Mouse (Mus musculus): ENCODE measurements around the gene Zmynd12. TPM values are rescaled to one million over a fixed set of nuclear protein-coding genes. Genes with fewer than 3 reads are reported as not detected.

Zmynd12 gene
- total RNA-seq (2021), result 1 to 10 TPM; 3.1 to 4.0 TPM
- long read RNA-seq, experiment 1, partial matches to known transcripts, result 0 of 7 reads
- long read RNA-seq, experiment 1, other reads (novel, unspliced or antisense), result 4 of 7 reads
- long read RNA-seq, experiment 2, partial matches to known transcripts, result 0 of 2 reads
- long read RNA-seq, experiment 2, other reads (novel, unspliced or antisense), result 1 of 2 reads

- DNase-seq, result peak; percentile 95 to 98
Observed at GRCm38 (mm10) chr4:119422294-119422964, at the start of gene Zmynd12, which contains the start of gene Ppcs. Zmynd12 (plus strand) TSS chr4:119422814. Ppcs (minus strand) TSS chr4:119422420.

GRCm38 (mm10) chr4:119381471-119382190 is 41.0 kb upstream of the Zmynd12 start:
- no peak for DNase-seq

GRCm38 (mm10) chr4:119389184-119389583 is 33.4 kb upstream of the Zmynd12 start:
- DNase-seq, result no peak

- peak; percentile 20 to 40 for DNase-seq
Observed at GRCm38 (mm10) chr4:119390369-119390768, 32.2 kb upstream of the Zmynd12 start.

- DNase-seq, result no peak
Observed at GRCm38 (mm10) chr4:119398751-119399150, 23.9 kb upstream of the Zmynd12 start.

GRCm38 (mm10) chr4:119400896-119401295 is 21.7 kb upstream of the Zmynd12 start:
- DNase-seq, result no peak

GRCm38 (mm10) chr4:119403431-119403830 is 19.2 kb upstream of the Zmynd12 start:
- DNase-seq, result no peak

- DNase-seq, result no peak
Observed at GRCm38 (mm10) chr4:119411877-119412650, 10.6 kb upstream of the Zmynd12 start.

GRCm38 (mm10) chr4:119412791-119413190 is 9.8 kb upstream of the Zmynd12 start:
- no peak for DNase-seq

- peak; percentile 97 to 98 for DNase-seq
Observed at GRCm38 (mm10) chr4:119415072-119415753, 7.4 kb upstream of the Zmynd12 start, which contains the start of gene Ccdc30. Ccdc30 (minus strand) TSS chr4:119415521.

- DNase-seq, result peak; percentile 49 to 55
Observed at GRCm38 (mm10) chr4:119417270-119417669, 5.3 kb upstream of the Zmynd12 start.

GRCm38 (mm10) chr4:119417894-119418293 is 4.7 kb upstream of the Zmynd12 start:
- no peak for DNase-seq

- DNase-seq, result peak; percentile 31 to 49
Observed at GRCm38 (mm10) chr4:119421191-119421590, 1.4 kb upstream of the Zmynd12 start.

- DNase-seq, result no peak
Observed at GRCm38 (mm10) chr4:119421921-119422293, 707 bp upstream of the Zmynd12 start.

GRCm38 (mm10) chr4:119425077-119425476 is 2.5 kb downstream of the Zmynd12 start:
- DNase-seq, result no peak

GRCm38 (mm10) chr4:119425601-119426000 is 3.0 kb downstream of the Zmynd12 start:
- DNase-seq, result no peak

- peak; percentile 43 to 76 for DNase-seq
Observed at GRCm38 (mm10) chr4:119427680-119428079, 5.1 kb downstream of the Zmynd12 start.

- DNase-seq, result peak; percentile 67 to 68
Observed at GRCm38 (mm10) chr4:119430678-119431077, 8.1 kb downstream of the Zmynd12 start.

- no peak for DNase-seq
Observed at GRCm38 (mm10) chr4:119437936-119438335, 15.3 kb downstream of the Zmynd12 start.

GRCm38 (mm10) chr4:119441836-119442235 is 19.2 kb downstream of the Zmynd12 start:
- DNase-seq, result no peak

GRCm38 (mm10) chr4:119442539-119442938 is 19.9 kb downstream of the Zmynd12 start:
- peak; percentile 52 to 64 for DNase-seq

GRCm38 (mm10) chr4:119447261-119447660 is 24.6 kb downstream of the Zmynd12 start:
- DNase-seq, result no peak
